Mouse (Mus musculus): ENCODE data around the gene Ripk4.

The Ripk4 gene

DNA sequence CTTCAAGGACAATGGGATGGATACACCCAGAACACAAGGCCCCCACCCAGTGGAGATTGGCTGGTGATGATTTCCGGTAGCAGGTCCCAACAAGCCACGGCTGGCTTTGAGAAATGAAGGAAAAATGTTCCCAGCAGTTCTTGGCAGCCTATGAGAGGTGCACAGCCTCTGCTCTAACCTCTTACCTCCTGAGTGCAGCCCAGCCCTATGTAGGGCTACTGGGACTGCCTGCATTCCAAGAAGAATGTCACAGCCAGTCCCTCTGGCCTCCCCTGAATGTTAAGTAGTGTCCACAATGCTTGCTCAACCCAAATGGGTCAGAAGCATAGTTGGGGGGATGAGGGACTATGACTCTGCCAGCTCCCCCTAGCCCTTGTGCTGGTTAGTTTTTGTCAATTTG is 27.0 kb downstream of the Ripk4 start:
- no peak for DNase-seq (ENCODE audit: low read depth, low spot score)

DNA sequence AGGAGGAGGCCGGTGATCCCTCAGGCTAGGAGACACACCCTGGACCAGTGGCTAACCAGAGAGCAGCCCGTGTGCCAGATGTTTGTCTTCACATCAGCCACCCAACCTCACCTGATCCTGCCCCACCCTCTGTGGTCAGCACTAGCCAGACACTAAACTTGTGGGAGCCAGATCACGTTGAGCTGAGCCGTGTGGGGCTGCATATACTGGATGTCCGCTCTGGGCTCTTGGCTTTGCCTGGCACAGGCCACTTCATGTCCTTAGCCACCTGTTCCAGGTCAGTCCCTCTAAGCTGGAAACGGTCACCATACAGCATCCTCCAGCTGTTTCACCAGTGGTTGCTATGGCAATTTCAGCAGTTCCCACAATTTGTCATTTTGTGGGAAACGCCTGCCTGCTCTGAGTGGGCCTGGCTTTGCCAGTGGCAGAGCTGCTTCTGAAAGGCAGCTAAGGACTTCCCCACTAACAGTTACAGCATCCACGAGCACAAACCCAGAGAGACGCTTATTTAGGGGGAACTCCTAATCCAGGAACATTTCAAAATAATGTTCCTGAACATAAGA is 28.7 kb downstream of the Ripk4 start:
- DNase-seq (ENCODE audit: low read depth, low spot score), result peak; percentile 9

DNA sequence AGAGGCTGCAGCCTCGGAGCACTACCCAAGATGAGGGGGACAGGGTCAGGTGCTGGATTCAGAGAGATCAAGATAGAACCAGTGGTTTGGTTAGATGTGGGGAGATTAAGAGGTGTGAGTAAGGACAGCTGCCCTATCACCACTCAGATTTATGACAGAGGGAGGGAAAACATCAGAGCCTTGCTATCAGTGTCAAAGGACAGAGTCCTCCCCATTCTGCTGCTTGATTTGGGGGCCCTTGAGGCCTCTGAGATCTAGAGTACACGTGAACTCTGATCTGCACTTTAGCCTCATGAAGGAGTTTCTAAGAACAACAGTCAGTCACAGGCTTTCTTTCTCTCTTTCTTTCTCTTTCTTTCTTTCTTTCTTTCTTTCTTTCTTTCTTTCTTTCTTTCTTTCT is 30.0 kb downstream of the Ripk4 start:
- DNase-seq (ENCODE audit: low read depth, low spot score), result no peak

DNA sequence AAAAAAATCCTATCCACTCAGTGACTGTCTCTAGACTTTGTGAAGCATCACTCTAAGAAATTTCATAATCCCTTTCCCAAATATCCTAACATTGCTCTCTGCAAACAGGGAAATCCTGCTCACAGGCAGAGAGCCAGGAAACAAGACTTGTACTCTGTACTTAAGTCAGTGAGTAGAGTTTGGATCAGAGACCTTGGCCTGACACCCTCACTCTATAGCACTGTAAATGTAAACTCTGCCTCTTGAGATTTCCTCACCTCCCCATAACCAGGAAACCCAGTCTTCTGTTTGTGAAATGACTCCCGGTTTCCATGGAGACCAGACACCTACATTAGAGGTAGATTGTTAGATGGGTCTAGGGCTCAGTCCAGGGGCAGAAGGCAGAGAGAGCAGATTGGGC is 33.3 kb downstream of the Ripk4 start:
- DNase-seq (ENCODE audit: low read depth, low spot score), result no peak

DNA sequence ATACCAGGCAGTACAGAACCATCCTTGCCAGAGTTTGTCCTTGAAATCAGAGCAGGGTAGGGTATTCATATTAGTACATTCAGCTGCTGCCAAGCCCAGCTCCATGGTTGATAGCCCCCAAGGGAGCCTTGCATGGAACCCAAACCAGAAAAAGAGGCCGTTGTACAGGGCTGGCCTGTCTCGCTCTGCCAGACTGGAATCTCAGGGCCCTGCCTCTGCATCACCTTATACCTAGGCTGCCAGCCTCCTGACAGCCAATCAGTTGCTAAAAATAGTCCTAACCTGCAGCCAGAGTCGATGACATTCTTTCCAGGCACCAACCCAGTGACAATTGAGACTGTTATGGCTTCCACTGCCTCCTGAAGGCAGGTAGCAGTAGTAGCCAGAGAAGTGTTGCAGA is 37.2 kb downstream of the Ripk4 start:
- no peak for DNase-seq (ENCODE audit: low read depth, low spot score)

DNA sequence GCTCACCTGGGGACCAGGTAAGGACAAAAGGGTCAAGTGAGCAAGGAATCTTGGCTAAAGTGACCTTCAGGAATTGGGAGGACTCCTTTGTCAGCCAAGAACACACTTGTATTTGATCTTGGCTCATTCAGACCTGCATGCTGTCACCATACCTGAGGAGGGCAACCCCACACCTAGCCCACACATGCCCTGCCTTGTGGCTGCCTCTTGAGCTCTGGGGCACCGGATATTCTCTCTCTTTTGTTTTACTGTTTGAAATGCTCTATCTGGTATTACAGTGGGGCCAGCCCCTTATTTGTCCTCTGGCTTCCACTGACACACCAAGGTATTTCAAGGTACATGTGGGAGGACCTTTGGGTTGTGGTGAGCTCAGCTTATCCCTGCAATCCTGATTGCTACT is 43.5 kb downstream of the Ripk4 start:
- no peak for DNase-seq (ENCODE audit: low read depth, low spot score)

DNA sequence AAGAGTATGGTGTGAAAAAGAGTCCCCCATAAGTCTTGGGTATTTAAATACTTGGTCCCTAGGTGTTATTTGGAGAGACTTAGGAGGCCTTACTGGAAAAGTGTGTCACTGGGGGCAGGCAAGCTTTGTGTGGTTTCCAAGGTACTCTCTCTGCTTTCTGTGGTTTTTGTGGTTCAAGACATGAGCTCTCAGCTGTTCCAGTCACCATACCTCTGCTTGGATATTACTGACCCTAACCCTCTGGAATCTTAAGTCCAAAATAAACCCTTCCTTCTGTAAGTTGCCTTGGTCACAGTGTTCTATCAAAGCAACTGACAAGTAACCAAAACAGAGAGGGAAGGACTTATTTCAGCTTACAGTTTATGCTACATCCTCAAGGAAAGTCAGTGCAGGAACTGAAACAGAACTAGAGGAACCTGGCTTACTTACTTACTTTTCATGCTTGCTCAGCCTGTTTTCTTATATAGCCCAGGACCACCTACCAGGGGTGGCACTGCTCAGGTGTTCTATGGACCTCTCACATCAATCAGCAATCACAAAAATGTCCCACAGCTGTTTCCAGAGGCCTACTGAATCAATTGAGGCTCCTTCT is 44.1 kb downstream of the Ripk4 start:
- no peak for DNase-seq (ENCODE audit: low read depth, low spot score)

DNA sequence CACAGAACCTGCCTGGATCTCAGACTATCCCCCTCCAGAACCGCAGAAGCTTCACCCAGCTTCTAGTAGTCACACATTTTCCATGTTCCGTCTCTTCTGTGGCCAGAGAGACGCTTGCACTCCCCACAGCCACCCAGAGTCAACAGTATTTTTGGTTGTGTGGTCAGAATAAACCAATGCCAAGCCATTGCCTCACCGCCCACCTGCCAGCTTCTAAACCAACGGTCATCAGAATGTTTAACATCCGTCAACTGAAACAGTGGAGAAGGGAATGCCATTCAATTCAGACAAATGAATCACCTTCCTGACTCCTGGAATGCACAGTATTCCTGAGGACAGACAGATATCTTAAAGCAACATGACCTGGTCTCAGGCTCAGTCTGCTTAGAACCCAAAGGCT is 47.0 kb downstream of the Ripk4 start:
- no peak for DNase-seq (ENCODE audit: low read depth, low spot score)

DNA sequence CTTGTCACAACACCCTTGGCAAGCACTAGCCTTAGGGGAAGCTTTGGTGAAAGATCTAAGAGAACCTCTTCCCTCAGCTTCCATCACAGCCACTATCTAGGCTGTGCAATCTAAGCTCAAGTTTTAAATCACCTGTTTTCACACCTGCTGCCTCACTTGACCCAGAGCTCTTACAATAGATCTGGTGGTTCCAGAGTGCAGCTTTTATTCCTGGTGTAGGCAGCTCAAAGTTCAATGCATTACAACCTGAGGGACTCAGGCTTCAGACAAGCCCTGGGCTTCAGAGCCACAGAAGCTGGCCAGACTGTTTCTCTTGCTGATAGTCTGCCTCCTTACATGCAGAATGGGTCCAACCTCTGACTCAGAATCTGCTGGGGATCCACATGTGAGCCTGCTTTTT is 51.5 kb downstream of the Ripk4 start:
- DNase-seq (ENCODE audit: low read depth, low spot score), result no peak

DNA sequence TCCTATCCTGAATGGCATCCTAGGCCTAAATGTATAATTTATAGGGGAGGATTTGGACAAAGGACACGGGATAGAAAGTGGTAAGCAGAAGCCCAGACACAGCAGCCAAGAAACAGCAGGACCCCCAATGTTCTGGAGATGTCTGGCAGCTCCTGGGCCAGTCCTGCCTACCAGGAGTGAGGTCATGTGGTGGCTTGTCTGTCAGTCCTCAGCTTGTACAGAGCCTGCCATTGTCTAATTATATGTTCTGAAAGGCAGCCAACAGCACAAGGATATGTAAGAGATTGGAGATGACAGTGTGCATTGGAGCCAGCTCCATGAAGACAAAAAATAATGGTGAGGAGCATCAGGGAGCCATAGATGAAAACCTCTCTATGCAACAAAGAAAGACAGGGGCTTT is 61.7 kb downstream of the Ripk4 start:
- DNase-seq (ENCODE audit: low read depth, low spot score), result peak; percentile 83

DNA sequence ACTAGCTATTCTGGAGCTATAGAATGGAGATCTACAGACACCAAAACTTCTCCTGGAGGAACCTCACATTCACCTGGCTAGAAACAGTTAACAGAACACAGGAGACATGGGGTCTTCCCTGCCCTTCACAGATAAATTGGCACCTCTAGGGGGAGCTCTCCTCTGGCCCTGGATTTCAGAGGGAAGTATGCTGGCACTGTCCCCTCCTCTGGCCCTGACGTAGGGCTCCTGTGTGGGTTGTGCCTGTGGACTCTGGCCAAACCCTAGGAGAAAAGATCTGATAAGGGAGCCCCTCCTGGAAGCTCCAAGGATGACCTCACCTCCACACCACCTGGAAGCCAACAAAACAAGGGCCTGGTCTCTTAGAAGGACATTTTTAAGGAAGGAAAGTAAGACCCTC is 65.8 kb downstream of the Ripk4 start:
- DNase-seq (ENCODE audit: low read depth, low spot score), result peak; percentile 27

DNA sequence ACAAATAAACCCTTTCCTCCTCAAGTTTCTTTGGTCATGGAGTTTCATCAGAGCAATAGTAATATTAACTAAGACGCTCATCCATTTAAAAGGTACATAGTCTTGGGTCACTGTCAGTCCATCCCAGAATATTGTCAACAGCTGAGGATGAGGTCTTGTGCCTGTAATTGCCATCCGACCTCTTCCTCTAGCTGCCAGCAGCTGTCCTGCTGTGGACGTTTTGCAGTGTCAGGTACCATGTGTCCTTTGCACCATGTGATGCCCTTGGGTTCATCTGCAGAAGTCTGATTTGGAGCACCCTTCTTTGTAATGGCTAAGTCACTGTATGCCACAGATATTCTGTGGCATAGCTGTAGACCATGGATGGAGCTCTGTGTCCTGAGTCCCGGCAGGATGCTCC is 67.9 kb downstream of the Ripk4 start:
- DNase-seq (ENCODE audit: low read depth, low spot score), result no peak
